Mouse (Mus musculus) cerebellum, adult 8-10 months (tissue): Measurements from ENCODE around the gene Ssh1.

Source experiments
- DNase-seq: peaks from one replicate; pipeline ENCODE4 v3.0.0; 2022

Gene Ssh1

GRCm38 (mm10) chr5:113992339-113992831 lies 1.3 kb downstream of the Ssh1 start:
- no peak for DNase-seq

- no peak for DNase-seq
Measured at GRCm38 (mm10) chr5:113991141-113991540, 2.6 kb downstream of the Ssh1 start.

- DNase-seq, result no peak
Measured at GRCm38 (mm10) chr5:113990593-113990992, 3.1 kb downstream of the Ssh1 start.

- no peak for DNase-seq
Measured at GRCm38 (mm10) chr5:113989437-113990024, 4.2 kb downstream of the Ssh1 start.

GRCm38 (mm10) chr5:113986182-113986961 lies 7.3 kb downstream of the Ssh1 start:
- DNase-seq, result no peak

GRCm38 (mm10) chr5:113985737-113986136 lies 8.0 kb downstream of the Ssh1 start:
- no peak for DNase-seq

GRCm38 (mm10) chr5:113984025-113984740 lies 9.5 kb downstream of the Ssh1 start:
- DNase-seq, result no peak

- no peak for DNase-seq
Measured at GRCm38 (mm10) chr5:113983541-113983940, 10.2 kb downstream of the Ssh1 start.

- DNase-seq, result no peak
Measured at GRCm38 (mm10) chr5:113981843-113982242, 11.9 kb downstream of the Ssh1 start.

- no peak for DNase-seq
Measured at GRCm38 (mm10) chr5:113981171-113981570, 12.5 kb downstream of the Ssh1 start.

GRCm38 (mm10) chr5:113980511-113980910 lies 13.2 kb downstream of the Ssh1 start:
- DNase-seq, result no peak

GRCm38 (mm10) chr5:113977309-113977708 lies 16.4 kb downstream of the Ssh1 start:
- no peak for DNase-seq

GRCm38 (mm10) chr5:113976597-113976996 lies 17.1 kb downstream of the Ssh1 start:
- DNase-seq, result no peak

GRCm38 (mm10) chr5:113975538-113976215 lies 18.0 kb downstream of the Ssh1 start:
- no peak for DNase-seq

GRCm38 (mm10) chr5:113974576-113974975 lies 19.1 kb downstream of the Ssh1 start:
- DNase-seq, result no peak

- no peak for DNase-seq
Measured at GRCm38 (mm10) chr5:113973790-113974189, 19.9 kb downstream of the Ssh1 start.

GRCm38 (mm10) chr5:113972589-113973515 lies 20.8 kb downstream of the Ssh1 start:
- DNase-seq, result no peak

- DNase-seq, result no peak
Measured at GRCm38 (mm10) chr5:113971434-113971960, 22.2 kb downstream of the Ssh1 start.

GRCm38 (mm10) chr5:113968371-113968770 lies 25.3 kb downstream of the Ssh1 start:
- DNase-seq, result no peak

GRCm38 (mm10) chr5:113966452-113967150 lies 27.1 kb downstream of the Ssh1 start:
- DNase-seq, result no peak

GRCm38 (mm10) chr5:113965659-113966185 lies 28.0 kb downstream of the Ssh1 start:
- no peak for DNase-seq
